ENCODE assay signal across 8 mouse cellular contexts in the genomic region with DNA sequence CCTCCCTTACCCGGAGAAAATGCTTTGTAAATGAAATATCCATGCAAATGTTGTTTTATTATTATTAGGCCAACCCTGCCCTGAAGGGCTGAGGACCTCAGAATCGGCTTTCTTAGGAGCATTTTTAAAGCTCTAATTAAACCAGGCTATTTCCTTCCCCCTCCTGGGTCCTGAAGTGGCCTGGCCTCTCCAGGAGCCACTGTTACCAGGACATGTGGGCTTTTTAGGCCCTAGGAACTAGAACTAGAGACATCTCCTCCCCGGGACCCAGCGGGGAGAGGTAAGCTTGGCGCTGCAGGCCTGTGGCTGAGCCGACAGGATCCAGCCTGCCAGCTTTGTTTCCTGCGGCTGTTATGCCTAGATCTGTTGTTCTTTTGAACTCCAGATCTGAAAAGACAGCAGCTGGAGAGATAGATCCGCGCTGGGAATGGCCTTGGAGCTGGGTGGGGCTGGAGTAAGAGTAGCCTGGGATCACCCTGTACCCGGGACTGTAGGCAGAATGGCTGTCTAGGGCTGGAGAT. TPM values are rescaled to one million over a fixed set of nuclear protein-coding genes. Genes with fewer than 3 reads are reported as not detected.
DNase-seq lines count a peak whose midpoint lies in the region; ATAC-seq and TF ChIP-seq lines count a peak whose summit lies in the region.

No protein-coding gene starts in this region.

- DNase-seq in heart, postnatal 0 days (ENCODE audit: low spot score) = no peak
- DNase-seq in heart, adult 11 months = no peak
- DNase-seq in spleen, postnatal 14 days (ENCODE audit: low spot score in 2 of 2) = no peak
- DNase-seq in right cerebral cortex, postnatal 10 days (ENCODE audit: low spot score in 2 of 2) = no peak
- DNase-seq in adrenal gland, postnatal 25 days = no peak

- peak overlapping the region; percentile 21; the same call in 1 of the 2 replicates for H3K4me2 ChIP-seq in heart, postnatal 0 days (ENCODE audit: low read depth, low read length)
- no peak overlapping the region for H3K4me2 ChIP-seq in hindbrain, embryonic 16.5 days (ENCODE audit: low read length)
- no peak overlapping the region for H3K4me2 ChIP-seq in neural tube, embryonic 14.5 days (ENCODE audit: low read depth, low read length)

- peak overlapping the region; percentile 45 for H3K9ac ChIP-seq in heart, postnatal 0 days (replicated peaks; ENCODE audit: low read depth, low read length)
- H3K9ac ChIP-seq in hindbrain, embryonic 16.5 days (ENCODE audit: low read depth, low read length) = peak overlapping the region; percentile 44
- H3K9ac ChIP-seq in neural tube, embryonic 14.5 days (replicated peaks; ENCODE audit: low read depth, low read length) = peak overlapping the region; percentile 32

- no peak overlapping the region for H3K4me3 ChIP-seq in heart, postnatal 0 days (ENCODE audit: low read depth, low read length)
- no peak overlapping the region for H3K4me3 ChIP-seq in cortical plate, adult 2 months (ENCODE audit: insufficient read depth, low read length)
- no peak overlapping the region for H3K4me3 ChIP-seq in hindbrain, embryonic 16.5 days (ENCODE audit: low read length)
- H3K4me3 ChIP-seq in neural tube, embryonic 14.5 days (ENCODE audit: low read depth, low read length) = no peak overlapping the region

- no peak for TF ChIP-seq EP300 in heart, postnatal 0 days (IDR thresholded peaks at IDR 0.05; ENCODE audit: low read depth)

- H3K4me1 ChIP-seq in heart, postnatal 0 days (ENCODE audit: control insufficient read depth, insufficient read depth) = peaks cover 7% of the 10 kb centered on the region; the same call in 1 of the 2 replicates
- peaks cover 2% of the 10 kb centered on the region; the same call in 1 of the 2 replicates for H3K4me1 ChIP-seq in cortical plate, adult 2 months (ENCODE audit: control insufficient read depth, insufficient read depth, low read length)
- H3K4me1 ChIP-seq in hindbrain, embryonic 16.5 days (ENCODE audit: control insufficient read depth, insufficient read depth, low read depth, low read length) = peaks cover 14% of the 10 kb centered on the region
- peaks cover 15% of the 10 kb centered on the region for H3K4me1 ChIP-seq in neural tube, embryonic 14.5 days (ENCODE audit: control insufficient read depth, insufficient read depth, low read length)

- no peak for TF ChIP-seq CTCF in heart, postnatal 0 days (IDR thresholded peaks at IDR 0.05; ENCODE audit: low read depth)
- TF ChIP-seq CTCF in cortical plate, adult 2 months (IDR thresholded peaks at IDR 0.05; ENCODE audit: extremely low read depth, insufficient read depth, low read length) = no peak

- TF ChIP-seq POLR2A in cortical plate, adult 2 months (IDR thresholded peaks at IDR 0.05; ENCODE audit: extremely low read depth, insufficient read depth, low read length) = no peak

- ATAC-seq in heart, postnatal 0 days (ENCODE audit: insufficient read depth, low read depth) = peak; percentile 48; the same call in 1 of the 2 replicates
- no peak for ATAC-seq in hindbrain, embryonic 16.5 days
- ATAC-seq in neural tube, embryonic 14.5 days (ENCODE audit: low read depth) = no peak

- no peaks in the 10 kb centered on the region for H3K27me3 ChIP-seq in heart, postnatal 0 days (ENCODE audit: control insufficient read depth, insufficient read depth, low read length)
- peaks cover 2% of the 10 kb centered on the region for H3K27me3 ChIP-seq in hindbrain, embryonic 16.5 days (replicated peaks; ENCODE audit: control insufficient read depth, insufficient read depth, low read length)
- no peaks in the 10 kb centered on the region; the same call in 1 of the 2 replicates for H3K27me3 ChIP-seq in neural tube, embryonic 14.5 days (ENCODE audit: control insufficient read depth, insufficient read depth, low read length)

- 21% methylated on average over 10 of the region's 10 CpGs for WGBS in heart, postnatal 0 days
- WGBS in hindbrain, embryonic 16.5 days = 1% methylated on average over 10 of the region's 10 CpGs
- WGBS in neural tube, embryonic 14.5 days = 3% methylated on average over 10 of the region's 10 CpGs

- peak overlapping the region; percentile 68 for H3K27ac ChIP-seq in heart, postnatal 0 days (ENCODE audit: low read depth)
- peak overlapping the region; percentile 18; the same call in 1 of the 2 replicates for H3K27ac ChIP-seq in cortical plate, adult 2 months (ENCODE audit: insufficient read depth, low read length)
- H3K27ac ChIP-seq in hindbrain, embryonic 16.5 days (ENCODE audit: low read depth, low read length) = peak overlapping the region; percentile 72; the same call in 1 of the 2 replicates
- peak overlapping the region; percentile 58 for H3K27ac ChIP-seq in neural tube, embryonic 14.5 days (ENCODE audit: low read depth, low read length)

- H3K9me3 ChIP-seq in heart, postnatal 0 days (replicated peaks; ENCODE audit: control insufficient read depth, low read length) = no peaks in the 10 kb centered on the region
- H3K9me3 ChIP-seq in hindbrain, embryonic 16.5 days (ENCODE audit: control insufficient read depth, low read length) = no peaks in the 10 kb centered on the region
- H3K9me3 ChIP-seq in neural tube, embryonic 14.5 days (ENCODE audit: control insufficient read depth, low read length) = no peaks in the 10 kb centered on the region

- H3K36me3 ChIP-seq in heart, postnatal 0 days (replicated peaks; ENCODE audit: control insufficient read depth, insufficient read depth, low read length) = no peaks in the 10 kb centered on the region
- peaks cover 4% of the 10 kb centered on the region; the same call in 1 of the 2 replicates for H3K36me3 ChIP-seq in hindbrain, embryonic 16.5 days (ENCODE audit: control insufficient read depth, insufficient read depth, low read length)
- no peaks in the 10 kb centered on the region for H3K36me3 ChIP-seq in neural tube, embryonic 14.5 days (ENCODE audit: control insufficient read depth, insufficient read depth, low read length)

RNA-seq across cellular contexts. Expression of gene Cpsf4l, which starts 0.5 kb away (rescaled TPM):
- 1.3 TPM in 1 of 2 replicates, not detected in the other for total RNA-seq in heart, postnatal 0 days (2014; rRNA removed; ENCODE audit: low replicate concordance)
- polyA plus RNA-seq in heart, postnatal 0 days (2015; fragmentation: Nextera tagmentation; extraction: Ambion mirVana) = 0.10 TPM in 1 of 2 replicates, not detected in the other
- polyA plus RNA-seq in cortical plate, adult 2 months (2012; rRNA removed) = 0.06 and 0.08 TPM in 2 replicates
- polyA plus RNA-seq in hindbrain, embryonic 16.5 days (2015; fragmentation: Nextera tagmentation; extraction: Ambion mirVana) = 0.19 and 0.26 TPM in 2 replicates
- 0.31 and 0.72 TPM in 2 replicates for polyA plus RNA-seq in neural tube, embryonic 14.5 days (2014; fragmentation: Nextera tagmentation; extraction: Ambion mirVana)
- 0.76 TPM in 2 replicates for total RNA-seq in adrenal gland, postnatal 25 days (2021)

RNA-seq across cellular contexts. Expression of gene D11Wsu47e, which starts 26.1 kb away (rescaled TPM):
- total RNA-seq in heart, postnatal 0 days (2014; rRNA removed; ENCODE audit: low replicate concordance) = 17.4 and 18.1 TPM in 2 replicates
- polyA plus RNA-seq in heart, postnatal 0 days (2015; fragmentation: Nextera tagmentation; extraction: Ambion mirVana) = 8.9 and 10.4 TPM in 2 replicates
- polyA plus RNA-seq in cortical plate, adult 2 months (2012; rRNA removed) = 14.2 and 15.2 TPM in 2 replicates
- 22.9 and 24.5 TPM in 2 replicates for polyA plus RNA-seq in hindbrain, embryonic 16.5 days (2015; fragmentation: Nextera tagmentation; extraction: Ambion mirVana)
- polyA plus RNA-seq in neural tube, embryonic 14.5 days (2014; fragmentation: Nextera tagmentation; extraction: Ambion mirVana) = 23.1 and 27.6 TPM in 2 replicates
- 21.7 and 22.4 TPM in 2 replicates for total RNA-seq in adrenal gland, postnatal 25 days (2021)

RNA-seq across cellular contexts. Expression of gene Fam104a, which starts 26.4 kb away (rescaled TPM):
- total RNA-seq in heart, postnatal 0 days (2014; rRNA removed; ENCODE audit: low replicate concordance) = 23.3 and 25.2 TPM in 2 replicates
- 32.7 and 33.6 TPM in 2 replicates for polyA plus RNA-seq in heart, postnatal 0 days (2015; fragmentation: Nextera tagmentation; extraction: Ambion mirVana)
- 28.0 and 28.6 TPM in 2 replicates for polyA plus RNA-seq in cortical plate, adult 2 months (2012; rRNA removed)
- polyA plus RNA-seq in hindbrain, embryonic 16.5 days (2015; fragmentation: Nextera tagmentation; extraction: Ambion mirVana) = 39.1 and 42.2 TPM in 2 replicates
- 41.4 and 45.3 TPM in 2 replicates for polyA plus RNA-seq in neural tube, embryonic 14.5 days (2014; fragmentation: Nextera tagmentation; extraction: Ambion mirVana)
- 29.1 and 30.5 TPM in 2 replicates for total RNA-seq in adrenal gland, postnatal 25 days (2021)

RNA-seq across cellular contexts. Expression of gene Cdc42ep4, which starts 41.4 kb away (rescaled TPM):
- 33.5 and 39.8 TPM in 2 replicates for total RNA-seq in heart, postnatal 0 days (2014; rRNA removed; ENCODE audit: low replicate concordance)
- 11.8 and 12.0 TPM in 2 replicates for polyA plus RNA-seq in heart, postnatal 0 days (2015; fragmentation: Nextera tagmentation; extraction: Ambion mirVana)
- 24.3 and 24.7 TPM in 2 replicates for polyA plus RNA-seq in cortical plate, adult 2 months (2012; rRNA removed)
- 72.2 and 80.1 TPM in 2 replicates for polyA plus RNA-seq in hindbrain, embryonic 16.5 days (2015; fragmentation: Nextera tagmentation; extraction: Ambion mirVana)
- 37.0 and 41.4 TPM in 2 replicates for polyA plus RNA-seq in neural tube, embryonic 14.5 days (2014; fragmentation: Nextera tagmentation; extraction: Ambion mirVana)
- total RNA-seq in adrenal gland, postnatal 25 days (2021) = 114 and 133 TPM in 2 replicates

Comparison
In these comparisons a context has a peak if more than half of its experiments do, and no peak if none do; other contexts are left out.
1. H3K27ac ChIP-seq: peak in every context shown above with its lines; median percentile 72 in hindbrain, embryonic 16.5 days; 68 in heart, postnatal 0 days; 58 in neural tube, embryonic 14.5 days; 18 in cortical plate, adult 2 months.